Mouse (Mus musculus): ENCODE results near the gene Gm49450. TPM values are rescaled to one million over a fixed set of nuclear protein-coding genes. Genes with fewer than 3 reads are reported as not detected.

The Gm49450 gene
- total and polyA plus RNA-seq, 2 experiments from 2014 or later = 78.3 TPM; not detected in 1

- TF ChIP-seq CTCF (IDR thresholded peaks at IDR 0.05; ENCODE audit: low read depth) (no peak), EP300 (IDR thresholded peaks at IDR 0.05; ENCODE audit: low read depth) (no peak)
- Histone ChIP-seq H3K27ac (ENCODE audit: low read depth) (peak overlapping the region; percentile 97), H3K36me3 (replicated peaks; ENCODE audit: control insufficient read depth, insufficient read depth, low read length) (no peaks in the 10 kb centered on the region), H3K9me3 (replicated peaks; ENCODE audit: control insufficient read depth, low read length) (no peaks in the 10 kb centered on the region), H3K4me2 (ENCODE audit: low read depth, low read length) (peak overlapping the region; percentile 66), H3K4me3 (ENCODE audit: low read depth, low read length) (peak overlapping the region; percentile 53), H3K9ac (replicated peaks; ENCODE audit: low read depth, low read length) (peak overlapping the region; percentile 72), H3K27me3 (ENCODE audit: control insufficient read depth, insufficient read depth, low read length) (no peaks in the 10 kb centered on the region), H3K4me1 (ENCODE audit: control insufficient read depth, insufficient read depth) (peaks cover 19% of the 10 kb centered on the region)
- no peak for DNase-seq (ENCODE audit: low spot score)
- ATAC-seq (ENCODE audit: insufficient read depth, low read depth) = no peak
- 35% methylated on average over 6 of the region's 6 CpGs for WGBS
Measured at GRCm38 (mm10) chr15:98984681-98985080, 31.3 kb upstream of the Gm49450 start.

GRCm38 (mm10) chr15:98983431-98984081, 30.2 kb upstream of the Gm49450 start:
- peak overlapping the region; percentile 67 for H3K27ac ChIP-seq (ENCODE audit: low read depth)
- peak overlapping the region; percentile 37 for H3K4me2 ChIP-seq (ENCODE audit: low read depth, low read length)
- no peaks in the 10 kb centered on the region for H3K36me3 ChIP-seq (replicated peaks; ENCODE audit: control insufficient read depth, insufficient read depth, low read length)
- no peak overlapping the region for H3K9ac ChIP-seq (replicated peaks; ENCODE audit: low read depth, low read length)
- no peak for DNase-seq (ENCODE audit: low spot score)
- H3K4me1 ChIP-seq (ENCODE audit: control insufficient read depth, insufficient read depth) = peaks cover 19% of the 10 kb centered on the region
- no peaks in the 10 kb centered on the region for H3K9me3 ChIP-seq (replicated peaks; ENCODE audit: control insufficient read depth, low read length)
- no peak for ATAC-seq (ENCODE audit: insufficient read depth, low read depth)
- peak overlapping the region; percentile 3; the same call in 1 of the 2 replicates for H3K4me3 ChIP-seq (ENCODE audit: low read depth, low read length)
- no peak for TF ChIP-seq EP300 (IDR thresholded peaks at IDR 0.05; ENCODE audit: low read depth)
- no peak for TF ChIP-seq CTCF (IDR thresholded peaks at IDR 0.05; ENCODE audit: low read depth)
- H3K27me3 ChIP-seq (ENCODE audit: control insufficient read depth, insufficient read depth, low read length) = no peaks in the 10 kb centered on the region
- 35% methylated on average over 16 of the region's 16 CpGs for WGBS

- Histone ChIP-seq H3K9me3 (replicated peaks; ENCODE audit: control insufficient read depth, low read length) (no peaks in the 10 kb centered on the region), H3K27ac (ENCODE audit: low read depth) (no peak overlapping the region), H3K4me1 (ENCODE audit: control insufficient read depth, insufficient read depth) (peaks cover 16% of the 10 kb centered on the region), H3K36me3 (replicated peaks; ENCODE audit: control insufficient read depth, insufficient read depth, low read length) (no peaks in the 10 kb centered on the region), H3K27me3 (ENCODE audit: control insufficient read depth, insufficient read depth, low read length) (no peaks in the 10 kb centered on the region), H3K4me3 (ENCODE audit: low read depth, low read length) (no peak overlapping the region), H3K9ac (replicated peaks; ENCODE audit: low read depth, low read length) (no peak overlapping the region), H3K4me2 (ENCODE audit: low read depth, low read length) (no peak overlapping the region)
- DNase-seq (ENCODE audit: low spot score) (no peak), ATAC-seq (ENCODE audit: insufficient read depth, low read depth) (no peak)
- 75% methylated on average over 6 of the region's 6 CpGs for WGBS
- TF ChIP-seq CTCF (IDR thresholded peaks at IDR 0.05; ENCODE audit: low read depth) (no peak), EP300 (IDR thresholded peaks at IDR 0.05; ENCODE audit: low read depth) (no peak)
Measured at GRCm38 (mm10) chr15:98982100-98982499, 28.7 kb upstream of the Gm49450 start.

GRCm38 (mm10) chr15:98980012-98980614, 26.8 kb upstream of the Gm49450 start:
- H3K4me1 ChIP-seq (ENCODE audit: control insufficient read depth, insufficient read depth) = peaks cover 16% of the 10 kb centered on the region
- no peak overlapping the region for H3K4me2 ChIP-seq (ENCODE audit: low read depth, low read length)
- H3K9ac ChIP-seq (replicated peaks; ENCODE audit: low read depth, low read length) = no peak overlapping the region
- H3K27ac ChIP-seq (ENCODE audit: low read depth) = no peak overlapping the region
- H3K9me3 ChIP-seq (replicated peaks; ENCODE audit: control insufficient read depth, low read length) = no peaks in the 10 kb centered on the region
- H3K4me3 ChIP-seq (ENCODE audit: low read depth, low read length) = no peak overlapping the region
- TF ChIP-seq EP300 (IDR thresholded peaks at IDR 0.05; ENCODE audit: low read depth) (no peak), CTCF (IDR thresholded peaks at IDR 0.05; ENCODE audit: low read depth) (no peak)
- ATAC-seq (ENCODE audit: insufficient read depth, low read depth) = no peak
- H3K27me3 ChIP-seq (ENCODE audit: control insufficient read depth, insufficient read depth, low read length) = no peaks in the 10 kb centered on the region
- 73% methylated on average over 7 of the region's 7 CpGs for WGBS
- DNase-seq (ENCODE audit: low spot score) = no peak
- no peaks in the 10 kb centered on the region for H3K36me3 ChIP-seq (replicated peaks; ENCODE audit: control insufficient read depth, insufficient read depth, low read length)

- 80% methylated on average over 20 of the region's 20 CpGs for WGBS
- Histone ChIP-seq H3K27me3 (ENCODE audit: control insufficient read depth, insufficient read depth, low read length) (no peaks in the 10 kb centered on the region), H3K4me1 (ENCODE audit: control insufficient read depth, insufficient read depth) (peaks cover 10% of the 10 kb centered on the region), H3K9me3 (replicated peaks; ENCODE audit: control insufficient read depth, low read length) (no peaks in the 10 kb centered on the region), H3K4me2 (ENCODE audit: low read depth, low read length) (no peak overlapping the region), H3K9ac (replicated peaks; ENCODE audit: low read depth, low read length) (no peak overlapping the region), H3K36me3 (replicated peaks; ENCODE audit: control insufficient read depth, insufficient read depth, low read length) (no peaks in the 10 kb centered on the region), H3K4me3 (ENCODE audit: low read depth, low read length) (no peak overlapping the region), H3K27ac (ENCODE audit: low read depth) (peak overlapping the region; percentile 76; the same call in 1 of the 2 replicates)
- ATAC-seq (ENCODE audit: insufficient read depth, low read depth) (no peak), DNase-seq (ENCODE audit: low spot score) (no peak)
- no peak for TF ChIP-seq CTCF (IDR thresholded peaks at IDR 0.05; ENCODE audit: low read depth)
- TF ChIP-seq EP300 (IDR thresholded peaks at IDR 0.05; ENCODE audit: low read depth) = no peak
Measured at GRCm38 (mm10) chr15:98978409-98979172, 25.2 kb upstream of the Gm49450 start.

Data from heart, postnatal 0 days (tissue).